Comparison of ENCODE assay signal across 8 mouse cellular contexts in the genomic region with DNA sequence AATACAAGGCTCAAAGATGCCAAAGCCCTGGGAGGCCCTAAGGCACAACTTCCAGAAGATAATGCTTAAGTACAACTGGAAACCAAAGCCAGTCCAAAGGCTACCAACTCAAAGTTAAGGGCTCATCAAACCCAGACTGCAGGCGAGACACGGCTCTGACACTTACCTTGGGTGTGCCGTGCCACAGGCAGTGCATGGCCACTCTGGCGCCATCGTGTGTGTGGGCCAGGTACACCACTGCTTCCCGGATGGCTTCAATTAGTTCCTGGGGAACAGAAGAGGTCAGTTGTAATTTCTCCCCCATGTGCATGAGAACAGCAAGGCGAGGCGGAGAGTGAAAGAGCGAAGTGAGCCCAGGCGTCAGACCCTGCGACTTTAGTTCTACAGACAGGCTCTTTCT. TPM values are rescaled to one million over a fixed set of nuclear protein-coding genes. Genes with fewer than 3 reads are reported as not detected.
DNase-seq lines count a peak whose midpoint lies in the region; ATAC-seq and TF ChIP-seq lines count a peak whose summit lies in the region.

No protein-coding gene starts in this region.

- 64% methylated on average over 11 of the region's 11 CpGs for WGBS in kidney, embryonic 15.5 days
- 62% methylated on average over 11 of the region's 11 CpGs for WGBS in liver, embryonic 14.5 days (ENCODE audit: insufficient replicate concordance)

- H3K4me3 ChIP-seq in kidney, embryonic 15.5 days (replicated peaks): no peak overlapping the region
- H3K4me3 ChIP-seq in liver, embryonic 14.5 days (ENCODE audit: insufficient read depth in 1 of 2, low read depth in 2 of 2, low read length in 2 of 2): no peak overlapping the region

- no peaks in the 10 kb centered on the region for H3K27me3 ChIP-seq in kidney, embryonic 15.5 days
- H3K27me3 ChIP-seq in liver, embryonic 14.5 days (ENCODE audit: control insufficient read depth, insufficient read depth, low read length): no peaks in the 10 kb centered on the region

- no peaks in the 10 kb centered on the region for H3K9me3 ChIP-seq in kidney, embryonic 15.5 days (replicated peaks)
- H3K9me3 ChIP-seq in liver, embryonic 14.5 days (ENCODE audit: control insufficient read depth, low read length): no peaks in the 10 kb centered on the region

- ATAC-seq in kidney, embryonic 15.5 days (replicated peaks; ENCODE audit: low FRiP score): no peak
- ATAC-seq in activated CD4-positive, CD25-positive, alpha-beta regulatory T cell, adult 4 months: peak; percentile 40
- ATAC-seq in liver, embryonic 14.5 days (ENCODE audit: insufficient read depth): no peak

- TF ChIP-seq EP300 in liver, embryonic 14.5 days (IDR thresholded peaks at IDR 0.05; ENCODE audit: low read depth): no peak

- H3K4me2 ChIP-seq in kidney, embryonic 15.5 days: no peak overlapping the region
- no peak overlapping the region for H3K4me2 ChIP-seq in liver, embryonic 14.5 days (ENCODE audit: low read depth)

- peaks cover 86% of the 10 kb centered on the region for H3K36me3 ChIP-seq in kidney, embryonic 15.5 days
- H3K36me3 ChIP-seq in liver, embryonic 14.5 days (replicated peaks; ENCODE audit: control insufficient read depth, insufficient read depth, low read depth): peaks cover 36% of the 10 kb centered on the region

- TF ChIP-seq CTCF in liver, embryonic 14.5 days (IDR thresholded peaks at IDR 0.05; ENCODE audit: low read depth): peak; percentile 77

- H3K4me1 ChIP-seq in kidney, embryonic 15.5 days: no peaks in the 10 kb centered on the region
- H3K4me1 ChIP-seq in liver, embryonic 14.5 days (replicated peaks; ENCODE audit: control insufficient read depth in 2 of 2, insufficient read depth in 2 of 2, low read length in 1 of 2): no peaks in the 10 kb centered on the region

- no peak overlapping the region for H3K9ac ChIP-seq in kidney, embryonic 15.5 days
- H3K9ac ChIP-seq in liver, embryonic 14.5 days (replicated peaks): no peak overlapping the region

- intact Hi-C loops in heart, postnatal 36 days (cut with DNase I): loop anchor here (5.0 to 10.0 kb wide), 2 partner anchors 199 to 602 kb away; a partner anchor contains a TSS

- H3K27ac ChIP-seq in kidney, embryonic 15.5 days: no peak overlapping the region
- no peak overlapping the region for H3K27ac ChIP-seq in liver, embryonic 14.5 days

- DNase-seq in kidney, adult 18-20 months: peak; percentile 77
- DNase-seq in embryo, embryonic 10.5 days (ENCODE audit: low spot score): peak; percentile 62
- peak; percentile 40 to 59 for DNase-seq in heart, postnatal 36 days
- no peak for DNase-seq in liver, embryonic 14.5 days (ENCODE audit: low read depth in 3 of 3, low spot score in 3 of 3)
- DNase-seq in ovary, postnatal 36 days (ENCODE audit: low spot score): peak; percentile 61
- DNase-seq in MN1 (ENCODE audit: low spot score): no peak

RNA-seq across cellular contexts. Expression of a gene that starts 13.1 kb away (rescaled TPM):
- 89.0 and 97.7 TPM in 2 replicates for polyA plus RNA-seq in kidney, embryonic 15.5 days (2015; fragmentation: Nextera tagmentation; extraction: Ambion mirVana)
- 10 to 100 TPM; 85.9 to 96.9 TPM for polyA plus RNA-seq in activated CD4-positive, CD25-positive, alpha-beta regulatory T cell, adult 4 months (2017; shearing (Covaris generic))
- 10 to 100 TPM; 30.3 to 33.1 TPM for total RNA-seq in heart, postnatal 36 days (2021)
- polyA plus RNA-seq in liver, embryonic 14.5 days (2012; rRNA removed): 7.8 and 14.0 TPM in 2 replicates
- 38.2 and 41.4 TPM in 2 replicates for polyA plus RNA-seq in liver, embryonic 14.5 days (2014; fragmentation: Nextera tagmentation; extraction: Ambion mirVana)

Comparison
In these comparisons a context has a peak if more than half of its experiments do, and no peak if none do; other contexts are left out.
1. DNase-seq: peak in kidney, adult 18-20 months (single experiment), embryo, embryonic 10.5 days (single experiment), heart, postnatal 36 days (2 of 2) and ovary, postnatal 36 days (single experiment); none in liver, embryonic 14.5 days (0 of 3) and MN1 (single experiment).